ENCODE assay signal across 8 mouse cellular contexts in the genomic region with DNA sequence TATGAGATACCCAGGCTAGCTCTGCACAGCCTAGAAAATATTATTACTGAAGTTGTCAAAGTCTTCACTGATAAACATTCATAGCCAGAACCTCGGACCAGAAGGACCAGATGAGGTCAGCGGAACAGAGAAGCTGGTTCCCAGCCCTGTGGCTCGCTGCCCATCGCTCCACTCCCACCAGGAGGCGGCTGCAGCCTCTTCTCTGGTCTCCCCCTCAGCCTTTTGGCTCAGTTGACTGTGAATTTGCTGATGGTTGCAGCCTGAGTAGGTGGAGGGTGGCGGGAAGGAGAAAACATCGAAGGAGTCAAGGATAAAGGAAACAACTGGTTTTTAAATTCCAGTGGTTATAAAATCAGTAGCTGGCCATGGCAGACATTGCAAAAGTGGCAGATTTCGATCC.
A peak's percentile ranks its signal among the peaks of the same experiment; 100 is the strongest.
DNase-seq lines count a peak whose midpoint lies in the region; ATAC-seq lines count a peak whose summit lies in the region.

No protein-coding gene starts in this region.

- H3K27ac ChIP-seq in forebrain, embryonic 11.5 days (ENCODE audit: low read depth, low read length), result no peak overlapping the region
- no peak overlapping the region for H3K27ac ChIP-seq in forebrain, embryonic 15.5 days (replicated peaks)
- no peak overlapping the region for H3K27ac ChIP-seq in midbrain, embryonic 13.5 days

- H3K4me1 ChIP-seq in forebrain, embryonic 11.5 days (replicated peaks; ENCODE audit: control insufficient read depth, insufficient read depth, low read length), result peaks cover 9% of the 10 kb centered on the region
- H3K4me1 ChIP-seq in forebrain, embryonic 15.5 days, result peaks cover 14% of the 10 kb centered on the region
- peaks cover 11% of the 10 kb centered on the region for H3K4me1 ChIP-seq in midbrain, embryonic 13.5 days (replicated peaks)

- no peaks in the 10 kb centered on the region for H3K9me3 ChIP-seq in forebrain, embryonic 11.5 days (ENCODE audit: control insufficient read depth, low read length)
- no peaks in the 10 kb centered on the region for H3K9me3 ChIP-seq in forebrain, embryonic 15.5 days
- no peaks in the 10 kb centered on the region for H3K9me3 ChIP-seq in midbrain, embryonic 13.5 days

- no peaks in the 10 kb centered on the region for H3K36me3 ChIP-seq in forebrain, embryonic 11.5 days (ENCODE audit: control insufficient read depth, insufficient read depth, low read length)
- no peaks in the 10 kb centered on the region for H3K36me3 ChIP-seq in forebrain, embryonic 15.5 days
- H3K36me3 ChIP-seq in midbrain, embryonic 13.5 days, result no peaks in the 10 kb centered on the region

- peak; percentile 34 for DNase-seq in forebrain, embryonic 11.5 days (ENCODE audit: low spot score)
- peak; percentile 79 for DNase-seq in gastrocnemius, postnatal 25 days
- DNase-seq in kidney, adult 8-10 months, result peak; percentile 64 to 68
- DNase-seq in lung, postnatal 25 days (ENCODE audit: low spot score), result peak; percentile 31
- no peak for DNase-seq in cerebellum, adult 18-20 months

- no peak overlapping the region for H3K9ac ChIP-seq in forebrain, embryonic 11.5 days (ENCODE audit: low read length)
- H3K9ac ChIP-seq in forebrain, embryonic 15.5 days (replicated peaks), result no peak overlapping the region
- H3K9ac ChIP-seq in midbrain, embryonic 13.5 days (replicated peaks), result no peak overlapping the region

- H3K27me3 ChIP-seq in forebrain, embryonic 11.5 days (ENCODE audit: control insufficient read depth, insufficient read depth, low read length), result no peaks in the 10 kb centered on the region
- no peaks in the 10 kb centered on the region for H3K27me3 ChIP-seq in forebrain, embryonic 15.5 days
- H3K27me3 ChIP-seq in midbrain, embryonic 13.5 days, result no peaks in the 10 kb centered on the region

- 79% methylated on average over 8 of the region's 8 CpGs for WGBS in forebrain, embryonic 11.5 days
- 72% methylated on average over 8 of the region's 8 CpGs for WGBS in forebrain, embryonic 15.5 days
- WGBS in midbrain, embryonic 13.5 days, result 80% methylated on average over 8 of the region's 8 CpGs

- no peak for ATAC-seq in forebrain, embryonic 11.5 days (replicated peaks; ENCODE audit: low FRiP score)
- ATAC-seq in forebrain, embryonic 15.5 days (replicated peaks), result no peak
- no peak for ATAC-seq in monocyte, adult 5-6 weeks (replicated peaks; ENCODE audit: insufficient number of reproducible peaks, low FRiP score, low TSS enrichment, poor library complexity, severe bottlenecking)
- no peak for ATAC-seq in midbrain, embryonic 13.5 days

- H3K4me3 ChIP-seq in forebrain, embryonic 11.5 days (ENCODE audit: low read depth, low read length), result no peak overlapping the region
- no peak overlapping the region for H3K4me3 ChIP-seq in forebrain, embryonic 15.5 days
- H3K4me3 ChIP-seq in midbrain, embryonic 13.5 days (replicated peaks), result no peak overlapping the region

- no peak overlapping the region for H3K4me2 ChIP-seq in forebrain, embryonic 11.5 days (ENCODE audit: low read depth, low read length, severe bottlenecking)
- no peak overlapping the region for H3K4me2 ChIP-seq in forebrain, embryonic 15.5 days (replicated peaks)
- H3K4me2 ChIP-seq in midbrain, embryonic 13.5 days (replicated peaks), result no peak overlapping the region

Comparison
In these comparisons a context has a peak if more than half of its experiments do, and no peak if none do; other contexts are left out.
1. DNase-seq: peak in forebrain, embryonic 11.5 days (single experiment), gastrocnemius, postnatal 25 days (single experiment), kidney, adult 8-10 months (2 of 2) and lung, postnatal 25 days (single experiment); none in cerebellum, adult 18-20 months (0 of 2).